Mouse (Mus musculus) gastrocnemius, adult 18-20 months (tissue): ENCODE results near the gene Arhgef3. TPM values are rescaled to one million over a fixed set of nuclear protein-coding genes. Genes with fewer than 3 reads are reported as not detected.

Experiments used
- DNase-seq: peaks from one replicate; pipeline ENCODE4 v3.0.0; 2021; ENCODE audit warnings: low spot score
- microRNA-seq: library from miRNA; unstranded; fragments of <30 nt; microRNA quantifications from one replicate; pipeline ENCODE4 v1.2.0, GENCODE M21; 2021
- total RNA-seq, 2 experiments: library from RNA; stranded (reverse); gene quantifications; 2 replicates each; pipeline ENCODE4 v1.2.3; 2021

Gene Arhgef3
- total RNA-seq, 2 experiments from 2014 or later: 11.4 to 20.5 TPM

DNA sequence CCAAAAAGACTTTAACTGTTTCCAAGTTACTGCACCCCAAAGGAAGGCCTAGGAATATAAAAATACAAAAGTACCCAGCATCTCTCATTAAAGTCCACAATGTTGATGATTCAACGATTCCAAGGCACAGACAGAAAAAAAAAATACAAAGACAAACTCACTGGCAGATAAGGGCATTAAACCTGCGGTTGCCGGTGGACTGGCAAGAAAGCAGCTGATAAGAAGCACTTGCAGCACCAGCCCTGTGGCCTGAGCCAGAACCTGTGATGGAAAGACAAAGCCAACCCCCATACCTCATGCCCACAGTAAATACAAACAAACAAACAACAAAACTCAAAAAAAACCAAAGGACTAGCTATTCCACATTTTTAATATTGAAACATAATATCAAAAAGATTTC, 295.0 kb downstream of the Arhgef3 start:
- DNase-seq: no peak

- no peak for DNase-seq
Observed at GRCm38 (mm10) chr14:27411492-27411891, 296.8 kb downstream of the Arhgef3 start.

DNA sequence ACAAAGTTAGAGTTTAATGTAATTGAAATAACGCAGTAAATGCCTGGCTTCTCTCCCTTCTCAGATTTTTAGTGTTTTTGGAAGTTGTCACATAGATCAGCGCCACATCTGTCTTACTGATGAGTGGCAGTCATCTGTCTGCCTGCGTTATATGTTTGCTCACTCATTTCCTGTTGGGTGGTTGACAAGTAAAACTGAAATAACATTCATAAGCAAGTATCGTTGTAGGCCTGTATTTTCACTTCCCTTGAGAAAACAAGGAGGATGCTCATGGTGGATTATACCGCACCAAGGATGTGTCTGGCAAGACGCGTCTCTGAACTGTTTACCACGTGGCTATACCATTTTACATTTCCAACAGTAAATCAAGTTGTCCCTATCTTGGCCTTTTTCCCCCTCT, 298.0 kb downstream of the Arhgef3 start:
- DNase-seq: no peak

DNA sequence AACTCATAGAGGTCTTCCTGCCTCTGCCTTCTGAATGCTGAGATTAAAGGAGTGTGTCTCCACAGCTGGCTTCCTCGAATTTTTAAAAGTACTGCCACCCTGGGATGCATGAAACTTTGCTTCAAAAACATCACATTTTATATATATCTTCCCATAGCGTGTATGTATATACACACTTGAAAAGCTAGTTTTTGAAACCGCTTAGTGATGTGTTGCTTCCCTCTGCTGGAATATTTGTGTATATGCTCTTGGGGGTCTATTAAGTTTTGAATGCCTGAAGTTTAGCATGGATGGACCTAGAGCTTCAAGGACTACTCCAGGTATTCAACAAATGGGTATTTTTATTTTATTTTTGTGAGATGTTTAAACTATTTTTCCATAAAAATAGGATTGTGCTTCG, 299.3 kb downstream of the Arhgef3 start:
- peak; percentile 23 for DNase-seq

- DNase-seq: no peak
Observed at GRCm38 (mm10) chr14:27420816-27421215, 306.1 kb downstream of the Arhgef3 start.

- DNase-seq: no peak
Observed at GRCm38 (mm10) chr14:27422301-27422700, 307.6 kb downstream of the Arhgef3 start.

GRCm38 (mm10) chr14:27428573-27428972, 313.9 kb downstream of the Arhgef3 start, which contains the start of gene Fam208a:
Gene Fam208a, plus strand, starts transcription at chr14:27428834.
- DNase-seq: peak; percentile 94

GRCm38 (mm10) chr14:27428973-27429711, 314.4 kb downstream of the Arhgef3 start:
- DNase-seq: peak; percentile 79

DNA sequence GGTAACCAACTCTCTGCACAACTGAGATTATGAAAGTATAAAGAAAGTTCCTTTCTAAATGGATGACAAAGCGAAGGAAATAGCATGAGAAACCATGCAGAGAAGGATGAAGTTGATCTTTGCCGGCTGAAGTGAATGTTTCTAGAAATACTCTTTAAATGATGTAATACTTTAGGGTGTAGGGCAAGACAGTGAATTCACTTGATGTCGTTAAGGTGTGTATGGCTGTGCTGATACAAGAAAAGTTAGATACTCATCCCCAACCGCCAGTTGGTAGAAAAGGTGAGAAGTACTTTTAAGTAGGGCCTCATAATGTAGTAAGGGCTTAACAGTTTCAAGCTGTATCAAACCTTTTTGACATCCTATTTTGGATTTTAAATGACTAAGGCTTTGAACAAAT, 315.6 kb downstream of the Arhgef3 start:
- no peak for DNase-seq

DNA sequence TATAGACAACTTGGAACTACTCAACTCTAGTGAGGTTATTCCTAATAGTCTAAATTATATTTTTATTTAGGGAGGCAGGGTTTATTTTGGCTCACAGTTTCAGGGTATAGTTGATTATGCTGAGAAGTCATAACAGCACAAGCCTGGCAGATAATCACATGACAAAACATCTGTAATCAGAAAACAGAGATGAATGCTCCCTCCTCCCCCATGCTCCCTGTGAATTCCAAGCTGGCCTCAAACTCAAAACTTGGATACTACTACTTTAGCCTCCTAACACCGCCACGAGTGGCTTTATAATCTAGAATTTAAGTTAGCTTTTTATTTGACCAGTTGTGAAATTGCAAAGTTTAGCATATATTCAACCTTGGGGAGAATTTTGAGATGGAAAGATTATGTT, 317.4 kb downstream of the Arhgef3 start:
- no peak for DNase-seq

DNA sequence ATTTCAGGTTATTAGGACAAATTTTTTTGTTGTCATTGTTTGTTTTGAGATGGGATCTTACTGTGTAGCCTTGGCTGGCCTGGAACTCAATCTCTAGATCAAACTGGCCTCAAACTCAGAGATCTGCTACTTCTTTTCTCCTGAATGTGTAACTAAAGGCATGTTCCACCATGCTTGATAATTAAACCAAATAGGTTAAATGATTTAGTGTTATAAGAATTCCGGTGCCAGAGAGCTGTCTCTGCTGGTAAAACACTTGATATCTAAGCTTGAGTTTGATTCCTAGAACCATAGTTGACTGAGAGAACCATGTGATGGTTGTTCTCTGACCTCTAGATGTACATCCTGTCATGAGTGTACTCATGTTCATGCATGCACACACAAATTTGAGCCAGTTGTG, 321.4 kb downstream of the Arhgef3 start:
- DNase-seq: no peak

GRCm38 (mm10) chr14:27436826-27437225, 322.1 kb downstream of the Arhgef3 start:
- no peak for DNase-seq

DNA sequence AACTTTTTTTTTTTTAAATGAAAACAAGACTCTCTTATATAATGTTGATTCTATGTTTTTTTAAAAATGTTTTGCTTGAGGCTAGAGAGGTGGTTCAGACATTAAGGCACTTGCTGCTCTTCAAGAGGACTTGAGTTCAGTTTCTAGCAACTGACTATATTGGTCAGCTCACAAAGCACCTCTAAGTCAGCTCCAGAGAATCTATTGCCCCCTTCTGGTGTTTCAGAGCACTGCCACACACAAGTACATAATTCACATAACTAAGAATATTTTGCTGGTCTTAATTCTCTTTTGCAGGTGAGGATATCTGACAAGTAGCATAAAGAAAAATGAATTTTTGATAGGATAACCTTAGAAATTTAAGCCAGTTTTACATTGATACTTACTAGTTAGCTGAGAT, 326.2 kb downstream of the Arhgef3 start:
- DNase-seq: no peak

DNA sequence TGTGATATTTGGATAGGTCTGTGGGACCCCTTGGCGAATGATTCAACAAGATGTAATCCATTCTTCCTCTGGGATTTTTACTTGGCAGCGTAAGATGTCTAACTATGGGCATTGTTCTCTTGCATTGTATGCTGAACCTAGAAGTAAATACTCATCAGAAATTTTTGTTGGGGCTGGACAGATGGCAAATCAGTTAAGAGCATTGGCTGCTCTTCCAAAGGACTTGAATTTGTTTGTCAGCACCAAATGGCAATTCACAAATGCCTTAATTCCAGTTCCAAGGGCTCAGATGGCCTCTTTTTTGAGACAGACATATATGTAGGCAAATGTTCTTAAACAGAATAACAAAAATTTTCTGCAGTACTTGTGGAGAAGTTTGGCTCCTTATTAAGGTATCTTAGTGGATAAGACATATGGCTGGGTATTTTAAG, 330.2 kb downstream of the Arhgef3 start:
- DNase-seq: no peak

DNA sequence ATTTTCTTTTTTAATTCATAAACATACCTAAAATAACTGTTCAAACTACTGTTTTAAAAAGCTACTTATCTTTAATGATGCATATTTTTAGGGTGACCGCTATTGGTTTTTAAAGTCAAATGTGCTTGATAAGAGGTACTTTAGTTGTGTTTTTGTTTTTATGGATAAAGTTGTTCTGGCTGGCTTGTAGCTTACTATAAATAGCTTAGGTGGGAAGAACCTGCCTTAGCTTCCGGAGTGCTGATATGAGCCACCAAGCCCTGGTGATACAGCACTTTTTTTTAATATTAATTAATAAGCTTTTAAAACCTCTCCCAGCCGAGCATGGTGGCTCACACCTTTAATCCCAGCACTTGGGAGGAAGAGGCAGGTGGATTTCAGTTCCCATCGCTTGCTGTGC, 332.3 kb downstream of the Arhgef3 start:
- no peak for DNase-seq

Small RNAs within 50 kb of the gene (microRNA-seq; reads per million reads assigned to microRNA genes)
- not detected for gene Gm23633

Other genes starting within 250 kb of the Arhgef3 start
- 100 to 1,000 TPM; 116 to 129 TPM for gene Asb14, start 220.3 kb upstream of the Arhgef3 start, total RNA-seq
- gene Appl1, start 143.7 kb upstream of the Arhgef3 start, total RNA-seq: 10 to 100 TPM; 17.2 to 17.7 TPM
- not detected for gene Hesx1, start 120.5 kb upstream of the Arhgef3 start, total RNA-seq
- gene Il17rd, start 76.0 kb upstream of the Arhgef3 start, total RNA-seq: 1 to 10 TPM; 2.0 to 2.2 TPM